Mouse (Mus musculus) embryonic fibroblast, embryonic 13.5 days (primary cell): ENCODE measurements around the gene Ifnar1.

Source experiments
- CTCF ChIP-seq: IDR thresholded peaks from 2 replicates; pipeline ENCODE4 v1.5.1; 2011; ENCODE audit warnings: mild to moderate bottlenecking, control low read depth, low read length, moderate library complexity, borderline replicate concordance; ENCODE audit not compliant: insufficient read depth
- POLR2A ChIP-seq: IDR thresholded peaks from 2 replicates; pipeline ENCODE4 v1.6.1; 2011; ENCODE audit warnings: low read depth, mild to moderate bottlenecking, control low read depth, low read length, moderate library complexity

- no peak for TF ChIP-seq CTCF
- no peak for TF ChIP-seq POLR2A
These were observed 42.6 kb upstream of the Ifnar1 start for GRCm38 (mm10) chr16:91442446-91442845.
